Mouse (Mus musculus): ENCODE data around the gene Rbm4b. TPM values are rescaled to one million over a fixed set of nuclear protein-coding genes. Genes with fewer than 3 reads are reported as not detected.

Gene Rbm4b
- total RNA-seq (2021): 10 to 100 TPM; 18.4 to 18.8 TPM
- long read RNA-seq, experiment 1, full-length matches to known transcripts: 19 of 22 reads
- long read RNA-seq, experiment 1, partial matches to known transcripts: 2 of 22 reads
- long read RNA-seq, experiment 1, other reads (novel, unspliced or antisense): 1 of 22 reads
- long read RNA-seq, experiment 2, full-length matches to known transcripts: 42 of 46 reads
- long read RNA-seq, experiment 2, partial matches to known transcripts: 1 of 46 reads
- long read RNA-seq, experiment 2, other reads (novel, unspliced or antisense): 3 of 46 reads

- DNase-seq (ENCODE audit: low spot score in 2 of 2): peak; percentile 96 to 97
Observed at GRCm38 (mm10) chr19:4756193-4756911, at the start of gene Rbm4b. Gene Rbm4b (plus strand): TSS chr19:4756497.

GRCm38 (mm10) chr19:4708765-4709164 is 47.5 kb upstream of the Rbm4b start:
- DNase-seq (ENCODE audit: low spot score in 2 of 2): no peak

- DNase-seq (ENCODE audit: low spot score in 2 of 2): no peak
Observed at GRCm38 (mm10) chr19:4711098-4711600, 45.1 kb upstream of the Rbm4b start, which contains the start of gene Sptbn2. Gene Sptbn2 (plus strand): TSS chr19:4711167.

GRCm38 (mm10) chr19:4711601-4712155 is 44.6 kb upstream of the Rbm4b start:
- DNase-seq (ENCODE audit: low spot score in 2 of 2): no peak

- DNase-seq (ENCODE audit: low spot score in 2 of 2): no peak
Observed at GRCm38 (mm10) chr19:4712156-4712780, 44.0 kb upstream of the Rbm4b start.

GRCm38 (mm10) chr19:4712781-4713526 is 43.3 kb upstream of the Rbm4b start:
- DNase-seq (ENCODE audit: low spot score in 2 of 2): no peak

GRCm38 (mm10) chr19:4713886-4714285 is 42.4 kb upstream of the Rbm4b start:
- DNase-seq (ENCODE audit: low spot score in 2 of 2): no peak

GRCm38 (mm10) chr19:4716756-4717155 is 39.5 kb upstream of the Rbm4b start:
- no peak for DNase-seq (ENCODE audit: low spot score in 2 of 2)

DNA sequence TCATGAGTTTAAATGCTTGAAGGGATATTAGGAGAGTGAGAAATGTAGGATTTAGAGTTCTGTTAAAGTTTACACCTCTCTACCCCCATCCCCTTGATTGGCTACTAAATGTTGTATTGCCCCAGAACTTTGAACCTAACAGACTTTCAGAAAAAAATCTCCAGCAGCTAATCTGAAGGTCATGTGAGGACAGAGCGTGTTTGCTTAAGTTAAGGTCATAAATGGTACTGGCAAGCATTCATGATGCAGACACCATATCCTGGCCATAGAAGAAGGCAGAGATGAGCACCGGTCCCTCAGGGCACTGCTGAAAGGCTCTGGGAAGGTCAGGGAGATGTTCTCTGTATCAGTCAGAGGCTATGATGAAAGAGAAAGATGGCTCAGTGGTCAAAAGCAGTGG is 39.0 kb upstream of the Rbm4b start:
- no peak for DNase-seq (ENCODE audit: low spot score in 2 of 2)

DNA sequence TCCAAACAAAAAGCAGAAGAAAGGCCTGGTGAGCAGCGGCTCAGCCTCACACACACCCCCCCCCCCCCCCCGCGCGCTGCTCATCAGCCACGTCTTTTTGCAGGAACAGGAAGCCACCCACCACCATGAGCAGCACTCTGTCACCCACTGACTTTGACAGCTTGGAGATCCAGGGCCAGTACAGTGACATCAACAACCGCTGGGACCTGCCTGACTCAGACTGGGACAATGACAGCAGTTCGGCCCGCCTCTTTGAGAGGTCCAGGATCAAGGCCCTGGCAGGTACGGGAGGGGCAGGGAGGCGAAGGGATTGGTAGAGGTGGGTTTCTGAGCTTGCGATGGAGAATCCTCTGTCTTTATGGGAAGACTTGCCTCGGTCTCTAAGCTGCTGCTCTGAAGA is 37.6 kb upstream of the Rbm4b start:
- DNase-seq (ENCODE audit: low spot score in 2 of 2): no peak

- DNase-seq (ENCODE audit: low spot score in 2 of 2): no peak
Observed at GRCm38 (mm10) chr19:4719351-4719764, 36.9 kb upstream of the Rbm4b start.

GRCm38 (mm10) chr19:4720112-4720511 is 36.2 kb upstream of the Rbm4b start:
- no peak for DNase-seq (ENCODE audit: low spot score in 2 of 2)

DNA sequence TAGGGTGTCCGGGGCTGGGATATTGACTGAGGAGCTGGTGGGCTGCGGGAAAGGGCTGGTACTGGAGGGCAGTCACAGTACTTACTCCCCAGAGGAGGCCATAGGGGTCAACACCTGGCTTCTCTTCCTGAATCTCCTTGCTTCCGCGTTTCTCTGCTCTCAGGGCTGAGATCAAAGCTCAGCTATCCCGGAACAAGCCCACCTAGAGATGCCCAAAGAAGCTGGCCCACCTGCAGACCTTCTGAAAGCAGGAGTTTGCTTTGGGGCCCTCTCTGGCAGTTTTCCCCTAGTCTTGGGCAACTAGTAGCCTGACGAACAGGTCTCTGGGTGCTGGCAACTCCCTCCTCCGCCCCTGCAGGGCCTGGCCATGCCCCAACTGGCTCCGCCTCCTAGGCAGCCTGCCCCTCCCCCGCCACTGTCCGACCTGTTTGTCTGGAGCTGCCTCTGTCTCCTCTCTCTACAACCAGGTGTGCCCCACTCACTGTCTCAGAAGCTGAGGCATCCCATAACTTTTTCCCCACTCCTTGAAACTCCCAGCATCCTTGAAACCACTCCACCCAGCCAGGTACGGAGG is 35.5 kb upstream of the Rbm4b start:
- DNase-seq (ENCODE audit: low spot score in 2 of 2): no peak

DNA sequence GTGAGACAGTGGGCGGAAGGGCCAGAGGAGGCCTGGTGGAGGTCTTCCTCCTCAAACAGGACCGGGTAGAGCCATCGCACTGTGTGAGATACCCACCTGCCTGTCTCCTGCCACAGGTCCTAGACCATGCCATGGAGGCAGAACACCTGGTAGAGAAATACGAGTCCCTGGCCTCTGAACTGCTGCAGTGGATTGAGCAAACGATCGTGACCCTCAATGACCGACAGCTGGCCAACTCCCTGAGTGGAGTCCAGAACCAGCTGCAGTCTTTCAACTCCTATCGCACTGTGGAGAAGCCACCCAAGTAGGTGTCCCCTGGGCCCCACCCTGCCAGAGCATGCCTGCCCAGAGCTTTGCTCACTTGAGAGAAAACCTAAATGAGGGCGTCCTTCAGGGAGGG is 27.1 kb upstream of the Rbm4b start:
- no peak for DNase-seq (ENCODE audit: low spot score in 2 of 2)

DNA sequence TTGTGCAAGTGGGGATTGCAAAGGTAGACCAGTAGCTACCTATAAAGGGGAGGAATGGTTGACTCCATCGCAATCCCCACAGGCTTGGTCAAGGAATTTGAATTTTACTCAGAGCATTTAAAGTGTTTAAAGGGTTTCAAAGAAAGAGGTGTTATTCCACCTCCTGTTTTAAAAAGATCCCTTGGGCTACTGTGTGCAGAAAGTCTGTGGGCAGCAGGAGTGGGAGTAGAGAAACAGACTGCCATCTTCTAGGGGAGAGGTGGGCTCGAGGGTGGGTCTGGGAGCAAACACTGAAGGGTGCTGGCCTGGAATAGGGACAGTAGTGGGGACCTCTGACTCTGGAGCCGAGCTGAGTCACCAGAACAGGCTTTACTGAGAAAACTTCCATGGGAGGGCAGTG is 23.2 kb upstream of the Rbm4b start:
- no peak for DNase-seq (ENCODE audit: low spot score in 2 of 2)

DNA sequence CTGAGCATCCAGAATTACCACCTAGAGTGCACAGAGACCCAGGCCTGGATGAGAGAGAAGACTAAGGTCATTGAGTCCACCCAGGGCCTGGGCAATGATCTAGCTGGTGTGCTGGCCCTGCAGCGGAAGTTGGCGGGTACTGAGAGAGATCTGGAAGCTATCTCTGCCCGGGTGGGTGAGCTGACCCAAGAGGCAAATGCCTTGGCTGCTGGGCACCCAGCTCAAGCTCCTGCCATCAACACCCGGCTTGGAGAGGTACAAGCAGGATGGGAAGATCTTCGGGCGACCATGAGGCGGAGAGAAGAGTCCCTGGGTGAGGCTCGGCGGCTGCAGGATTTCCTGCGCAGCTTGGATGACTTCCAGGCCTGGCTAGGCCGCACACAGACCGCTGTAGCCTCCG is 18.4 kb upstream of the Rbm4b start:
- no peak for DNase-seq (ENCODE audit: low spot score in 2 of 2)

DNA sequence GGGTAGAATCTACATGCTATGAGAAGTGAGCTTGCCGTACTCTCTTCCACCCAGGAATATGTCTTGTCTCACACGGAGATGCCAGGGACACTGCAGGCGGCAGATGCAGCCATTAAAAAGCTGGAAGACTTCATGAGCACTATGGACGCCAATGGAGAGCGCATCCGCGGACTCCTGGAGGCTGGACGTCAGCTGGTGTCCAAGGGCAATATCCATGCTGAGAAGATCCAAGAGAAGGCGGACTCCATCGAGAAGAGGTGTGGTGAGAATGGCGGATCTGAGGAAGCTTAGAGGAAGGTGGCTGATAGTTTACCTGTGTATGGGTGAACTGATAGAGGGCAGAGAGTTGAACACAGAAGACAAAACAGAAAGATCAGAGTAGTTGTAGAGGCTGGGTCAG is 17.2 kb upstream of the Rbm4b start:
- no peak for DNase-seq (ENCODE audit: low spot score in 2 of 2)

GRCm38 (mm10) chr19:4739762-4740161 is 16.5 kb upstream of the Rbm4b start:
- no peak for DNase-seq (ENCODE audit: low spot score in 2 of 2)

- DNase-seq (ENCODE audit: low spot score in 2 of 2): no peak
Observed at GRCm38 (mm10) chr19:4741482-4741881, 14.8 kb upstream of the Rbm4b start.

DNA sequence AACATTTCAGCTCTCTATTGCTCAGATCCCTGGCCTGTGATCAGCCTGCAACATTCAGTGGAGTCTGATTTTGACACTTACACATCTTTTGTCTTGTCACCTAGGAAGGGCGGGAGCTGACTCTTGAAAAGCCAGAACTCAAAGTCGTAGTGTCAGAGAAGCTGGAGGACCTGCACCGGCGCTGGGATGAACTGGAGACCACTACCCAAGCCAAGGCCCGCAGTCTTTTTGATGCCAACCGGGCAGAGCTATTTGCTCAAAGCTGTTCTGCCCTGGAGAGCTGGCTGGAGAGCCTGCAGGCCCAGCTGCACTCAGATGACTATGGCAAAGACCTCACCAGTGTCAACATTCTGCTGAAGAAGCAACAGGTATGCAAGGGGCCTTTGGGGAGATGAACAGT is 14.1 kb upstream of the Rbm4b start:
- no peak for DNase-seq (ENCODE audit: low spot score in 2 of 2)

- DNase-seq (ENCODE audit: low spot score in 2 of 2): no peak
Observed at GRCm38 (mm10) chr19:4743524-4743923, 12.8 kb upstream of the Rbm4b start.
